Mouse (Mus musculus) neural tube, embryonic 13.5 days (tissue): ENCODE measurements around the gene Med18. TPM values are rescaled to one million over a fixed set of nuclear protein-coding genes. Genes with fewer than 3 reads are reported as not detected.
"Not testable (repeated sequence)": the region's sequence is repeated elsewhere in the genome, so short reads cannot be mapped to it uniquely, and the experiment has no call there.

Source experiments
- ATAC-seq: fragments of 200-750 bp; cut with Nextera tagmentation; 2 replicates; pipeline ENCODE4 v1.8.0; 2017; ENCODE audit warnings: low read depth, mild to moderate bottlenecking, moderate TSS enrichment, moderate library complexity
- H3K27ac ChIP-seq: fragments of 300-500 bp; sonication (generic); replicated peaks from 2 replicates; pipeline ENCODE4 v1.5.1; 2015; ENCODE audit warnings: moderate library complexity, mild to moderate bottlenecking, inconsistent platforms
- H3K27me3 ChIP-seq: fragments of 300-500 bp; sonication (generic); 2 replicates; pipeline ENCODE4 v1.6.1; 2015; ENCODE audit warnings: mild to moderate bottlenecking, inconsistent platforms
- H3K36me3 ChIP-seq: fragments of 300-500 bp; sonication (generic); 2 replicates; pipeline ENCODE4 v1.6.1; 2015; ENCODE audit warnings: mild to moderate bottlenecking, inconsistent platforms
- H3K4me1 ChIP-seq: fragments of 300-500 bp; sonication (generic); replicated peaks from 2 replicates; pipeline ENCODE4 v1.6.1; 2015; ENCODE audit warnings: inconsistent platforms
- H3K4me2 ChIP-seq: fragments of 300-500 bp; sonication (generic); 2 replicates; pipeline ENCODE4 v1.6.1; 2015; ENCODE audit warnings: inconsistent platforms, mild to moderate bottlenecking, moderate library complexity
- H3K4me3 ChIP-seq: fragments of 300-500 bp; sonication (generic); 2 replicates; pipeline ENCODE4 v1.5.1; 2015; ENCODE audit warnings: mild to moderate bottlenecking, inconsistent platforms
- H3K9ac ChIP-seq: fragments of 300-500 bp; sonication (generic); 2 replicates; pipeline ENCODE4 v1.6.1; 2015; ENCODE audit warnings: moderate library complexity, mild to moderate bottlenecking, inconsistent platforms
- H3K9me3 ChIP-seq: fragments of 300-500 bp; sonication (generic); 2 replicates; pipeline ENCODE4 v1.6.1; 2016; ENCODE audit warnings: inconsistent platforms
- WGBS: fragments of 180-500 bp; shearing (Covaris S2); methylation state at CpG from one replicate; pipeline ENCODE4 v1.1.7; 2015; 5-methylcytosine and 5-hydroxymethylcytosine counted together
- polyA plus RNA-seq: library from polyadenylated mRNA; unstranded; fragments of >200 nt; fragmentation: Nextera tagmentation; extraction: Ambion mirVana; gene quantifications from 2 replicates; pipeline ENCODE4 v1.2.1, GENCODE M21; 2015

Gene Med18
- polyA plus RNA-seq, 1 experiment from 2014 or later = 15.1 TPM

DNA sequence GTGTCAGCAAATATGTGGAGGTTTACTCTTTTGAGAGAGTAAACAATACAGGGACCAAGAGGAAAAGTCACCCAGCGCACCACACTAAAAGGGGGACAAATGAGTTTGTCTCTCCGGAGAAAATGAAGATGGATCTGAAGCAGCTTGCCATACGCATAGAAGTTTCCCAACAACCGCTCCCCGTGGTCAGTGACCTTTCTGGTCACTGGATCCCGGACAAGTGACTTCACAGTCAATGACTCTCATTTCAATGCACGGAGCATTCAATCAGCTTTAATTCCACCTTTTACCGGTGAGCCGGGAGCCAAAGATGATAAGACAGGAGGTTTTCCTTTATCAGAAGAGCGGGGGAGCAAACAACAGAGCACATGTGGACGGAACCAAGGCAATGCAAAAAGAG lies 25.9 kb downstream of the Med18 start:
- no peak overlapping the region for H3K9ac ChIP-seq
- H3K27me3 ChIP-seq = no peaks in the 10 kb centered on the region
- no peak overlapping the region for H3K27ac ChIP-seq
- no peaks in the 10 kb centered on the region for H3K36me3 ChIP-seq
- 24% methylated on average over 11 of the region's 11 CpGs for WGBS
- H3K4me1 ChIP-seq = 0 out of 2 replicates have a peak, but pooled peaks cover 3% of the 10 kb centered on the region
- H3K4me3 ChIP-seq = no peak overlapping the region
- no peaks in the 10 kb centered on the region for H3K9me3 ChIP-seq
- no peak for ATAC-seq
- no peak overlapping the region for H3K4me2 ChIP-seq

DNA sequence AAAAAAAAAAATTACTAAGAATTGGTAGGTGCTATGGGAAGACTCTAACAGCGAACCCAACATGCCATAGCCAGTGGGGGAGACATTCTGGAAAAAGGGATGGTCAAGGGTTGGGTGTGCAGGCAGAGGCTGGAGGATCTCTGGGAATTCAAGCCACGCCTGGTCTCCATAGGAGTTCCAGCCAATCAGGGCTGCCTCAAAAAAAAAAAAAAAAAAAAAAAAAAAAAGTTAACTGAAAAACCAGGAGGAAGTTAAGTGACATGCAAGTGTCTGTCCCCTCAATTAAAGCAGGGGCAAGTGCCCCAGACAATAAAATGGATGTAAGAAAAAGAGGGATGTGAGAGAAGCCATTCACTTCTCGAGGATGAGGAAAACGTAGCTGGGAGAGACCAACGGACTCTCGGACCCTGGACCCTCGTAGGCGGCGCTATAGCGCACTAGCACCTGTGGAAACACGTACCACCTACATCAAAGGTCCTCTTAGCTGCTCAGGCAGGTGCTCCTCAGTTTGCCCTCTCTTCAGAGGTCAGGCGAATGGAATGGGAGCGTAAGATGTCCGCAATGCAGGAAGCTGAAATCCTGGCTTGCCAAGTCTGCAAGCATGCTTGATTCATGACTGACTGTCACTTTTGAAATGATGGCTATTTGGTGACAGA lies 30.9 kb downstream of the Med18 start:
- ATAC-seq = no peak
- Histone ChIP-seq H3K27ac (no peak overlapping the region), H3K4me1 (0 out of 2 replicates have a peak, but pooled peaks cover 3% of the 10 kb centered on the region), H3K4me2 (peak overlapping the region; percentile 26; the same call in 1 of the 2 replicates), H3K9me3 (no peaks in the 10 kb centered on the region), H3K4me3 (no peak overlapping the region), H3K27me3 (no peaks in the 10 kb centered on the region), H3K9ac (no peak overlapping the region), H3K36me3 (no peaks in the 10 kb centered on the region)
- 15% methylated on average over 14 of the region's 14 CpGs for WGBS

GRCm38 (mm10) chr4:132428022-132428542 lies 35.6 kb downstream of the Med18 start:
- H3K4me1 ChIP-seq = 0 out of 2 replicates have a peak, but pooled peaks cover 3% of the 10 kb centered on the region
- no peak overlapping the region for H3K4me3 ChIP-seq
- 71% methylated on average over 9 of the region's 9 CpGs for WGBS
- no peak overlapping the region for H3K27ac ChIP-seq
- H3K4me2 ChIP-seq = no peak overlapping the region
- H3K36me3 ChIP-seq = no peaks in the 10 kb centered on the region
- no peak overlapping the region for H3K9ac ChIP-seq
- no peak for ATAC-seq
- H3K9me3 ChIP-seq = no peaks in the 10 kb centered on the region
- H3K27me3 ChIP-seq = no peaks in the 10 kb centered on the region

DNA sequence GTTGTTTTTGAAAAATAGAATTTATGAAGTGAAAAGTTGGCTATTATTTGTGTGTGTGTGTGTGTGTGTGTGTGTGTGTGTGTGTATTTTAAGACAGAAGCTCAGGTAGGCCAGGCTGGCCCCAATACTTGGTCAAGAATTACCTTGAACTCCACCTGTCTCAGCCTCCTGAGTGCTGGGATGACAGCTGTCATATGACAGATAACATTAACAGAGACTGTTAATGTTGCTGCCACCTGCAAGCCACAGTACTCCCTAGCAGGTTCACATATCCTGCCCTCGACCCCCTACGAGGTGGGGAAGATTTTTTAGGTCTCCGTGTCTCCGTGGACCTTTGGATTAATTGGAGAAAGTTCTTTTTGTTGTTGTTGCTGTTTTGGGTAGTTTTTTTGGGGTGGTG lies 36.2 kb downstream of the Med18 start:
- WGBS = 89% methylated on average over 4 of the region's 4 CpGs
- Histone ChIP-seq H3K27me3 (no peaks in the 10 kb centered on the region), H3K4me2 (no peak overlapping the region), H3K9ac (no peak overlapping the region), H3K9me3 (no peaks in the 10 kb centered on the region), H3K27ac (no peak overlapping the region), H3K36me3 (no peaks in the 10 kb centered on the region), H3K4me3 (no peak overlapping the region), H3K4me1 (no peaks in the 10 kb centered on the region)
- ATAC-seq = no peak

DNA sequence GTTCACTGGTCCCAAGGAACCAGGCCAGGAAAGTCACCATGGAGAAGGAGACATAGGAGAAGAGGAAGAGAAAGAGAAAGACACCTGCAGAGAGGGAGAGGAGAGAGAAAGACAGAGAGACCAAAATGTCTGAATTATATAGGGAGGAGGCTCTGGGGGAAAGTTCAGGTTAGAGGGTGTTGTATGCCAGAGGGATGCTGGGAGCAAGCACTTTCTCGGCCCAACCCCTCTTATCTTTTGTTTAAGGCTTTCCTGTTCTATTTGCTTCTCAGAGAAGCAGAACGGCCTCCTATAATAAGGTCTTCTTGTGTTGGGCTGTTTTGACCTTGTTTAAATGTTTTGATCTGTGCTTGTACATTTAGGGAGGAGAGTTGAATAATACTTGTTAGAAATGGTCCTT lies 37.7 kb downstream of the Med18 start:
- no peaks in the 10 kb centered on the region for H3K27me3 ChIP-seq
- no peak for ATAC-seq
- WGBS = 60% methylated on average over 2 of the region's 2 CpGs

GRCm38 (mm10) chr4:132424765-132425164 lies 39.0 kb downstream of the Med18 start:
- H3K9ac ChIP-seq = no peak overlapping the region
- H3K9me3 ChIP-seq = no peaks in the 10 kb centered on the region
- peaks cover 16% of the 10 kb centered on the region for H3K4me1 ChIP-seq
- H3K36me3 ChIP-seq = no peaks in the 10 kb centered on the region
- no peaks in the 10 kb centered on the region for H3K27me3 ChIP-seq
- H3K4me2 ChIP-seq = no peak overlapping the region
- H3K4me3 ChIP-seq = no peak overlapping the region
- 96% methylated on average over 5 of the region's 5 CpGs for WGBS
- no peak for ATAC-seq
- H3K27ac ChIP-seq = no peak overlapping the region

More for the DNA sequence above, 37.7 kb downstream of the Med18 start:
- H3K4me2 ChIP-seq = no peak overlapping the region
- H3K4me1 ChIP-seq = peaks cover 3% of the 10 kb centered on the region
- H3K36me3 ChIP-seq = no peaks in the 10 kb centered on the region
- no peak overlapping the region for H3K4me3 ChIP-seq
- no peak overlapping the region for H3K27ac ChIP-seq
- no peak overlapping the region for H3K9ac ChIP-seq
- H3K9me3 ChIP-seq = no peaks in the 10 kb centered on the region

GRCm38 (mm10) chr4:132421923-132422782 lies 41.6 kb downstream of the Med18 start, which contains the start of gene Phactr4:
Gene Phactr4, minus strand, starts transcription at chr4:132422489.
- peak; percentile 98 for ATAC-seq
- under 1% methylated on average over 72 of the region's 73 CpGs for WGBS
- H3K4me3 ChIP-seq = peak within 1 kb of the TSS; percentile 90

GRCm38 (mm10) chr4:132421556-132421922 lies 42.2 kb downstream of the Med18 start:
- Histone ChIP-seq H3K27me3 (no peaks in the 10 kb centered on the region), H3K9me3 (no peaks in the 10 kb centered on the region), H3K4me3 (peak overlapping the region; percentile 90), H3K4me2 (peak overlapping the region; percentile 73), H3K9ac (peak overlapping the region; percentile 81), H3K27ac (peak overlapping the region; percentile 94), H3K4me1 (peaks cover 22% of the 10 kb centered on the region), H3K36me3 (no peaks in the 10 kb centered on the region)
- 0% methylated on average over 13 of the region's 13 CpGs for WGBS
- ATAC-seq = no peak

More at GRCm38 (mm10) chr4:132421923-132422782, 41.6 kb downstream of the Med18 start, which contains the start of gene Phactr4:
- H3K9me3 ChIP-seq = no peaks in the 10 kb centered on the region
- peaks cover 22% of the 10 kb centered on the region for H3K4me1 ChIP-seq
- peak within 1 kb of the TSS; percentile 73 for H3K4me2 ChIP-seq
- H3K27ac ChIP-seq = peak within 1 kb of the TSS; percentile 94
- no peaks in the 10 kb centered on the region for H3K36me3 ChIP-seq
- no peaks in the 10 kb centered on the region for H3K27me3 ChIP-seq
- H3K9ac ChIP-seq = peak within 1 kb of the TSS; percentile 81

DNA sequence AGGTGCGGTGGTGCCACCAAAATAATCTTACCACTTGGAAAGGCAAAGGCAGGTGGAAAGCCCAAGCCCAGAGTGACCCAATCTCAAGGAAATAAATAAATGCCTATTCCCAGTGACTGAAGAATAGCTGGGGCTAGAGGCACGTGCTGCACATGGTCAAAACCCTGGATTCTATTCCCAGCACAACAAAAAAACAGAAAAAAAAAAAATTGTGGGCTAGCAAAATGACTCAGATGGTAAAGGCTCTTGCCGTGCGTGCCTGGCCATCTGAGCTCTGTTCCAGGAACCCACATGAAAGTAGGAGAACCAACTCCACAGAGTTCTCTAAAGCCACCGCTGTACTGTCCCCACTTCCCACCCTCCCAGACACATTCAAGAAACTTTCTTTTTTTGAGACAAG lies 43.2 kb downstream of the Med18 start:
- Histone ChIP-seq H3K4me2 (peak overlapping the region; percentile 73), H3K9me3 (no peaks in the 10 kb centered on the region), H3K27me3 (no peaks in the 10 kb centered on the region), H3K4me3 (peak overlapping the region; percentile 90), H3K27ac (no peak overlapping the region), H3K4me1 (peaks cover 22% of the 10 kb centered on the region), H3K36me3 (no peaks in the 10 kb centered on the region), H3K9ac (peak overlapping the region; percentile 81)
- 70% methylated on average over 5 of the region's 5 CpGs for WGBS
- no peak for ATAC-seq

- no peaks in the 10 kb centered on the region for H3K9me3 ChIP-seq
- H3K27me3 ChIP-seq = no peaks in the 10 kb centered on the region
- no peak overlapping the region for H3K4me3 ChIP-seq
- no peak overlapping the region for H3K9ac ChIP-seq
- no peaks in the 10 kb centered on the region; the same call in 1 of the 2 replicates for H3K36me3 ChIP-seq
- no peak overlapping the region for H3K27ac ChIP-seq
- H3K4me2 ChIP-seq = no peak overlapping the region
- no peak for ATAC-seq
- peaks cover 18% of the 10 kb centered on the region for H3K4me1 ChIP-seq
These were observed 47.8 kb downstream of the Med18 start for GRCm38 (mm10) chr4:132415966-132416365.

GRCm38 (mm10) chr4:132413257-132413656 lies 50.5 kb downstream of the Med18 start:
- not testable (repeated sequence) for H3K27me3 ChIP-seq, H3K4me2 ChIP-seq, H3K36me3 ChIP-seq, ATAC-seq, H3K9ac ChIP-seq, H3K4me1 ChIP-seq, H3K27ac ChIP-seq, H3K9me3 ChIP-seq, H3K4me3 ChIP-seq
- 95% methylated on average over 4 of the region's 4 CpGs for WGBS
